Mouse (Mus musculus) liver, embryonic 14.5 days (tissue): Measurements from ENCODE around the gene Mn1. TPM values are rescaled to one million over a fixed set of nuclear protein-coding genes. Genes with fewer than 3 reads are reported as not detected.

ENCODE experiments used
- ATAC-seq: fragments of 200-750 bp; cut with Nextera tagmentation; 2 replicates; pipeline ENCODE4 v1.8.0; 2017; ENCODE audit warnings: moderate number of reproducible peaks, mild to moderate bottlenecking, moderate library complexity; ENCODE audit not compliant: insufficient read depth
- DNase-seq, 3 experiments: peaks; one replicate each; pipeline ENCODE4 v3.0.0-alpha.2; 2012 to 2013; ENCODE audit warnings: low read depth in 3 of 3, low spot score in 3 of 3
- H3K27ac ChIP-seq: fragments of 300-500 bp; sonication (generic); 2 replicates; pipeline ENCODE4 v1.5.1; 2014; ENCODE audit warnings: moderate library complexity, mild to moderate bottlenecking, control low read depth, inconsistent platforms
- H3K27me3 ChIP-seq: fragments of 300-500 bp; sonication (generic); 2 replicates; pipeline ENCODE4 v1.6.1; 2014; ENCODE audit warnings: mild to moderate bottlenecking, low read length, moderate library complexity; ENCODE audit not compliant: control insufficient read depth, insufficient read depth
- H3K36me3 ChIP-seq: fragments of 300-500 bp; sonication (generic); replicated peaks from 2 replicates; pipeline ENCODE4 v1.6.1; 2014; ENCODE audit warnings: low read depth; ENCODE audit not compliant: control insufficient read depth, insufficient read depth
- H3K4me1 ChIP-seq, 2 experiments: fragments of 200-500 bp in 1 of 2; fragments of 300-500 bp in 1 of 2; sonication (generic) in 1 of 2; replicated peaks; 2 replicates each; pipeline ENCODE4 v1.6.1; 2012 to 2014; ENCODE audit warnings: antibody characterized with exemption in 1 of 2, inconsistent platforms in 1 of 2, low read length in 1 of 2; ENCODE audit not compliant: control insufficient read depth in 2 of 2, insufficient read depth in 2 of 2
- H3K4me2 ChIP-seq: fragments of 300-500 bp; sonication (generic); 2 replicates; pipeline ENCODE4 v1.6.1; 2014; ENCODE audit warnings: low read depth, mild to moderate bottlenecking, control low read depth, moderate library complexity
- H3K4me3 ChIP-seq, 2 experiments: fragments of 200-500 bp in 1 of 2; fragments of 300-500 bp in 1 of 2; sonication (generic) in 1 of 2; 2 replicates each; pipeline ENCODE4 v1.5.1; 2012 to 2014; ENCODE audit warnings: low read depth in 2 of 2, low read length in 2 of 2, mild to moderate bottlenecking in 2 of 2, control low read depth in 1 of 2, inconsistent platforms in 1 of 2, moderate library complexity in 1 of 2; ENCODE audit not compliant: insufficient read depth in 1 of 2
- H3K9ac ChIP-seq: fragments of 300-500 bp; sonication (generic); replicated peaks from 2 replicates; pipeline ENCODE4 v1.6.1; 2014; ENCODE audit warnings: mild to moderate bottlenecking, control low read depth, moderate library complexity
- H3K9me3 ChIP-seq: fragments of 300-500 bp; sonication (generic); 2 replicates; pipeline ENCODE4 v1.6.1; 2016; ENCODE audit warnings: low read length, mixed read lengths; ENCODE audit not compliant: control insufficient read depth
- CTCF ChIP-seq: IDR thresholded peaks from 2 replicates; pipeline ENCODE4 v1.5.1; 2016; ENCODE audit warnings: antibody characterized with exemption, low read depth, control low read depth
- EP300 ChIP-seq: IDR thresholded peaks from 2 replicates; pipeline ENCODE4 v1.6.1; 2016; ENCODE audit warnings: antibody characterized with exemption, low read depth
- WGBS: fragments of 180-500 bp; shearing (Covaris S2); extraction: QIAGEN DNeasy Blood & Tissue Kit; methylation state at CpG from one replicate; pipeline ENCODE4 v1.1.7; 2014; ENCODE audit not compliant: insufficient replicate concordance; 5-methylcytosine and 5-hydroxymethylcytosine counted together
- polyA plus RNA-seq, 2 experiments: library from polyadenylated mRNA; depleted of rRNA in 1 of 2; stranded (reverse) in 1 of 2; unstranded in 1 of 2; fragments of >200 nt; fragmentation: Nextera tagmentation in 1 of 2; extraction: Ambion mirVana in 1 of 2; gene quantifications; 2 replicates each; pipeline versions ENCODE4 v1.2.1 to v1.2.3; 2012 to 2014

Gene Mn1
- polyA plus RNA-seq, 2 experiments, result 0.44 to 0.81 TPM

DNA sequence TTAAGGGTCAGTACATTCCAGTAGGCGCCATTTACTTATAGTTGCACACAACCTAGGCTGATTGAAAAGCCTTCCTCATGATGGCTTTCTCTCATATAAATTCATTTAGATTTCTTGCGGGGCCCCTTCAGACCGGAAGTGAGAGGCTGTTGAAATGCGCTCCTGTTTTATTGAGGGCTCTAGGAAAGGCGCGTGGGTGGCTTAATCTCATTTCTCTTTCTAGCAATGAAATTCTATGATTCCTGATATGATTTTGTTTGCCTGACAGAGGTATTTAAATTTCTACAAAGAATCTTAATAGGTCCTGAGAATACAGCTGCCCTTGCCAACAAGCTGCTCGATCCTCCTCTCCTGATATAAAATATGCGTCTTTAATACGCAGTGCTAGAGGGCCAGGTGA, 8.7 kb downstream of the Mn1 start:
- Histone ChIP-seq H3K4me1 (no peaks in the 10 kb centered on the region), H3K9ac (no peak overlapping the region), H3K27ac (no peak overlapping the region), H3K9me3 (no peaks in the 10 kb centered on the region), H3K4me2 (no peak overlapping the region), H3K36me3 (no peaks in the 10 kb centered on the region), H3K27me3 (peaks cover 6% of the 10 kb centered on the region), H3K4me3 (no peak overlapping the region)
- TF ChIP-seq EP300, result no peak
- no peak for TF ChIP-seq CTCF
- 70% methylated on average over 9 of the region's 9 CpGs for WGBS
- ATAC-seq, result no peak
- DNase-seq, result no peak

DNA sequence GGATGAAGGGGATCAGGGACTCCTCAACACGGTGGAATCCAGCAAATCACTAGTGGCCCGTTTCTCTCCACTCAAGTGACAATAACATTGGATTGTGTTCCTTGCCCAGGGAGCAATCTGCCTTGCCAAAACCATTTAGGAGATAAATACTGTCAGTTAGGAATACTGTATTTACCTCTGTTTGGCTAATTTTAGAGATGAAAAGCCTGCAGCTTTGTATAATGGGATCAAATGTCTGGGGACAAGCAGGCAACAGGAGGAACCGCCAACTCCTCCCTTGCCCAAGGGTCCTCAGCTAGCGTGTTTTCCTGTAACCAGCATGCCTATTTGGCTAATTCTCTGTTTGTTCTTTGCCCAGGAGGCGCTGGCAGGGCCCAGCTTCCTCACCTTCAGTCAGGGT, 9.1 kb downstream of the Mn1 start:
- no peaks in the 10 kb centered on the region for H3K36me3 ChIP-seq
- H3K4me1 ChIP-seq, result no peaks in the 10 kb centered on the region
- no peak overlapping the region for H3K4me3 ChIP-seq
- ATAC-seq, result no peak
- no peak for TF ChIP-seq EP300
- no peak for TF ChIP-seq CTCF
- no peak overlapping the region for H3K27ac ChIP-seq
- DNase-seq, result no peak
- peaks cover 1% of the 10 kb centered on the region for H3K27me3 ChIP-seq
- H3K9ac ChIP-seq, result no peak overlapping the region
- H3K4me2 ChIP-seq, result no peak overlapping the region
- WGBS, result 56% methylated on average over 5 of the region's 5 CpGs
- H3K9me3 ChIP-seq, result no peaks in the 10 kb centered on the region

DNA sequence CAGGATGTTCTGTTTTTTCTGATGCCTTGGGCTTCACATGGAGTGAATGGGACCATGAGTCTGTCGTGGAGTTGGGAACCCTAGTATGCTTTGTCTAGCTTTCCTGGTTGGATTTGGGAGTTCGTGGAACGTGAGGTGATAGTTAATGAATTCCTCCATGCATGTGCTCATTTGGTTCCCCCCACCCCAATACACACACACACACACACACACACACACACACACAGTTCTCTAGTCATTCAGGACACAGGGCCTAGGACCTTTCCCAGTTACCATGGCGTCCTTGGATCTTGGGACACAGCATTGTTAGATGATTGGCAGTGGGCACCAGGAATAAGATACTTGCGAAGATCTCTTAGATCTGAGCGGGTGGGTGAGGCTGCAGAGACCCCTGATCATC, 11.7 kb downstream of the Mn1 start:
- WGBS, result 62% methylated on average over 6 of the region's 6 CpGs
- Histone ChIP-seq H3K27me3 (no peaks in the 10 kb centered on the region), H3K4me1 (no peaks in the 10 kb centered on the region), H3K4me2 (no peak overlapping the region), H3K9ac (no peak overlapping the region), H3K4me3 (no peak overlapping the region), H3K27ac (no peak overlapping the region), H3K9me3 (no peaks in the 10 kb centered on the region), H3K36me3 (no peaks in the 10 kb centered on the region)
- ATAC-seq (no peak), DNase-seq (no peak)
- TF ChIP-seq EP300 (no peak), CTCF (no peak)

DNA sequence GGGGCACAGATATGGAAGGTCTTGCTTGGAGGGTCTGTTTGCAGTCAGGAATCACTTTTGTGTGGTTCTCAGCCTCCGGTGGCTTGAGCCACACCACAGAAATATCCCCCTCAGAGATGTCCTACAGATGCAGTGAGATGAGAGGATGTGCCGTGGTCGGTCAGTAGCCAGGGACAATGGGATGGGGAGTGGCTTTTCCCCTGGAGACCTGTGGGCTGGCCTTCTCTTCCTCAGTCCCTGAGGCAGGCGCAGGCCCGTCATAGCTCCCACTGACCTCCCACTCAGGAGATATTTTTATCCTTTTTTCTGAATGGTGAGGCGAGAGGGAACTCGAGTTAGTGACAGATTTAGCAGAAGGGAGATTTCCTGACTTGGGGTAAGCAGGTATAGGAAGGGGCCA, 12.6 kb downstream of the Mn1 start:
- no peak overlapping the region for H3K9ac ChIP-seq
- no peaks in the 10 kb centered on the region for H3K36me3 ChIP-seq
- no peaks in the 10 kb centered on the region for H3K27me3 ChIP-seq
- TF ChIP-seq EP300 (no peak), CTCF (no peak)
- no peak overlapping the region for H3K4me3 ChIP-seq
- no peak for DNase-seq
- no peaks in the 10 kb centered on the region for H3K9me3 ChIP-seq
- no peak overlapping the region for H3K4me2 ChIP-seq
- no peak for ATAC-seq
- no peaks in the 10 kb centered on the region for H3K4me1 ChIP-seq
- no peak overlapping the region for H3K27ac ChIP-seq
- 47% methylated on average over 7 of the region's 7 CpGs for WGBS

DNA sequence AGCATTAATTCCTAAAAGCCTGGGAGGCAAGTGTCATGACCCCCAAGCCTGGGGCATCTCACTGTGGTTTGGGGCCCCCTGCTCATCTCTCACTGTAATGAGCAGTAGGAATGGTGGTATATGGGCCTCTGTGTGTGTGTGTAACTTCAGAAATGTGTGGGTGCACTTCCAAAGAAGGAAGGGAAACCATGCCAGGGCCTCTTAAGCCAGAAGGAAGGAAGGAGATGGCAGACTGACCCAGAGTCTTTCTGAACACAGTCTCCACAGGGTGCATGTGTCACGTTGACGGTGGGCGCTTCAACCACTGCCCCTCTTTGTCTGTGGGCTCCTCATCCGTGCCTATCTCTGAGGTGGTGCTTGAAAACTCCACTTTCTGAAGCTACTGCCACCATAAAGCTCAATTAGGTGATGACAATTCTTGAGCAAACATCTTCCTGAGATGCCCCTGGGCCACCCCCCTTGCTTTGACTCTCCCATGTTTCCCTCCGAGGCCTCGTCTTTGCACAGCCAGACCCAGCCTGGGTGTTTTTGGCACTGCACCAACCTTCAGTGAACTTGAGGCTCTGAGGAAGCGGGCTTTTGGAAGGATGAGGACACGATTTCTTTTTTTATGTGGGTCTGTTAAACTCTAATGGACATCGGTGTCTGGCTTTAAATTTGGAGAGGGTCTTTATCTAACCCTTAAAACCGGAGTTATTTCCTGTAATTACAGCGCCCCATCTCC, 14.0 kb downstream of the Mn1 start:
- no peak for TF ChIP-seq CTCF
- TF ChIP-seq EP300, result no peak
- Histone ChIP-seq H3K9me3 (no peaks in the 10 kb centered on the region), H3K27me3 (no peaks in the 10 kb centered on the region), H3K9ac (no peak overlapping the region), H3K4me3 (no peak overlapping the region), H3K4me2 (no peak overlapping the region), H3K36me3 (no peaks in the 10 kb centered on the region), H3K27ac (no peak overlapping the region), H3K4me1 (no peaks in the 10 kb centered on the region)
- DNase-seq (no peak), ATAC-seq (no peak)
- WGBS, result 62% methylated on average over 11 of the region's 11 CpGs
